Mouse (Mus musculus) R1 (cell line): ENCODE data around the gene Ankrd44.

Source experiments
- DNase-seq: peaks from one replicate; pipeline ENCODE4 v3.0.0-alpha.2; 2018; ENCODE audit warnings: low read depth, low spot score

Ankrd44 gene

DNA sequence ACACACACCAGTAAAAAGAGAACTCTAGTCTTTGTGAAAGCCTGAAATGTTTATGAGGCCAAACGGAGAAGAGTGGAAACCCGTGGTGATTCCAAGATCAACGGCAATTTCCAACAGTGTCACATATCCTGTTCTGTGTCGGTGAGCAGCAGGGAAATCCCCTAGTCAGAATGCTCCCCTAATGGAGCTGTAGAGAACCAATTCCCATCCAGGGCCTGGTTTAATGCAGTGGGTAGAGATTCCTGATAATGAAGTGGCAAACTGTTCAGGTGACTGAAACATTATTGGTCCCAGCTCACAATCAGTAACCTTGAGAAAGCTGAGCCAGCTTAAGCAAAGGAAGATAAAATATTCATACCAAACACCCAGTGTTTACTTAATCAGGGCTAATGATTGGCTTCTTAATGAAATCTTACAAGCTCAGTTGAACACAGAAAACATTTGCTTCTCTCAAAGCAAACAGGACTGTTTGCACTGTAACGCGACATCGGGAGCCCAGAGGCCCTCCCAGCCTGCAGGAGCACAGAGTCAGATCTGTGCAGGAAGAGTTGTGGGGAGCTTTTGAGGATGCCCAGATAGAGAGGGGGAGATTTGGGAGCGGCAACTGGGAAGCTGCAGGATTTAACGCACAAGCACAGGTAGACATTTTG is 110.9 kb downstream of the Ankrd44 start:
- DNase-seq: no peak

- no peak for DNase-seq
Measured at GRCm38 (mm10) chr1:54809811-54810549, 116.2 kb downstream of the Ankrd44 start.

DNA sequence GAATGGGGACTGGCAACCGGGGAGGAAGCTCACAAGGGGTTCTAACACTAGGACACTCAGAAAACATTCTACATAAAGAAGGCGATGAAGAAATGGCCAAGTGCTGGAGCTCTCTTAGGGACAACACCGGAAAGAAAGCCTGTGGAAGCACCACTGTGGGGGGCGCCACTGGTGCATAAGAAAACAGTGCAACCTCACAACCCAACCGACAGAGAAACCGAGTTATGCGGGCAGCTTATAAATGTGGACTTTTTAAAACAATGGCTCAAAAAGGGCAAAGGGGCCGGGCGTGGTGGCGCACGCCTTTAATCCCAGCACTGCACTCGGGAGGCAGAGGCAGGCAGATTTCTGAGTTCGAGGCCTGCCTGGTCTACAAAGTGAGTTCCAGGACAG is 117.1 kb downstream of the Ankrd44 start:
- no peak for DNase-seq

DNA sequence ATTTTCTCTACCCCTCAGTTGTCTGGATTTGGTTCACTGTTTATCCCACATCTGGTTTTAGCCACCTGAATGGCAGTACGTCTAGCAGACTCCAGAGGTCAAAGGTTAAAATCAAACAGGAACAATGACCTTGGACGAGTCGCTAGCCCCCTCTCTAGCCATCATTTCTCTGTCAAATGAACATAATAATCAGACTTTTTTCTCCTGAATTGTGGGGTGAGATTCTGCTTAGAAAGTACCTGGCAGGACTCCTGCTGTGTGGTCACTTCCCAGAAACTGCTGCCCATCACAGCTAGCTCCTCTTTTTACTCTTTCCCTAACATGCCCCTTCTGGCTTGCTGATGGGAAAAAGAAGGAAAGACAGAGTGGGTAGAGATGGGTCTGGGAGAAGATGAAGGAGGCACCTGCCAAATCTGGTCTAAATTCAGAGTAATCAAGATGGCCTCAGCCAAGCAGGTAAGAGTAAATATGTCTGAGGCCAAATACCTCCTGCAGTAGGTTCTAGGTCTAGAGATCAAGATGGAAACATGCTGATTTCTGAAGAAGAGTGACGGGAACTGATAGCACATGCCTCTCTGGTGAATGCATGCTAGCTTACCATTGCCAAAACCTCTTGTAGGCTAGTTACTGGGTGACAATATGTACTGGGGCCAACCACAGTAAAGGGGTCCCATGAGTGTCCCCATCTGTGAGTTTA is 117.6 kb downstream of the Ankrd44 start:
- DNase-seq: peak; percentile 20

DNA sequence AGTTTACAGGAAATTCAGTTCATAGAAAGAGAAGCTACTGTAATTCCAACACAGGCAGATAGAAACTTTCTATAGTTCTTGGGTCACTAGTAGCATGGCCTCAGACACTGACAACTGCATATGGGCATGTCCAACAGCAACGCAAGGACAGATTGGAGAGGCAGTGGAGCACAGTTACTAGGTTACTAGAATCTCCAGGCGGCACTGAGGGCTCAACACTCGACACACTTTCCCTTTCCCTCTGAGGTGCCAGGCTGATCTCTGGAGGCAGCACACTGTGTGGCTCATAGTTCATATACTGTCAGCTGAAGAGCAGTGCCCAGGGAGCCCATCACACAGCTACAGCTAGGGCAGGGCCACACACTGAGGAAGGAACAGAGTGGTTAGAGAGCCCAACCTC is 118.4 kb downstream of the Ankrd44 start:
- no peak for DNase-seq

DNA sequence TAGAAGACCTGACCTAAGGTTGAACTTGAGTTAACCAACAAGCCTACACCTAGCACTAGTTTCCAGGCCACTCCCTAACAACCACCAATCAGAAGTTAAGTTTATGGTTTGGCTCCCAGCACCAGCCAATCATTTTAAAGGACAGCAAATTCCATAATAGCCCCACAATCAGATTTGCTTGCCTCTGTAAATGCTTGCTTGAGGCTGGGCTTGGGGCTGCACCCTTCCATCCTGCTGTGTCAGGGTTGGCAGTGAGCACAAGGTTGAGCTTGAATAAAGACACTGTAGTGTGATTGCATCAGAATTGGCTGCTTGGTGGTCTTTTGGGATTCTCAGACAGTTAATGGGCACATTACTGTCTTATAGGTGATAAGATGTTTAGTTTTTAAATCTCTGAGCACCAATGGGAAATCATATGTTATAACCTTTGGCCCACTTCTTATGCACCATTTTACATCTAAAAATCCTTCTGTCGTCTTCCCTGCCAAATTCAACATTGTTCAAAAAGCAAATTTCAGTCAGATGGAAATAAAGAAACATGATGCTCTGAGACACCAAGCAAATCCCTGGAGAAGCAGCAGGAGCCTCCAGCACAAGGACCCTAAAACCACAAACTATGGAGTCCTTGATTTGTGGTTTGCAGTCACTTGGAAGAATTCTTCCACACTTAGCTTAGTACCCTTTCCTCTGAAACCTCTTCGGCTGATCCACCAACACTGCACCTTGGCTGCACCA is 119.9 kb downstream of the Ankrd44 start:
- peak; percentile 46 for DNase-seq

- DNase-seq: no peak
Measured at GRCm38 (mm10) chr1:54804406-54804805, 121.8 kb downstream of the Ankrd44 start.

GRCm38 (mm10) chr1:54802703-54803102 is 123.5 kb downstream of the Ankrd44 start:
- no peak for DNase-seq

GRCm38 (mm10) chr1:54801256-54801655 is 124.9 kb downstream of the Ankrd44 start:
- no peak for DNase-seq

DNA sequence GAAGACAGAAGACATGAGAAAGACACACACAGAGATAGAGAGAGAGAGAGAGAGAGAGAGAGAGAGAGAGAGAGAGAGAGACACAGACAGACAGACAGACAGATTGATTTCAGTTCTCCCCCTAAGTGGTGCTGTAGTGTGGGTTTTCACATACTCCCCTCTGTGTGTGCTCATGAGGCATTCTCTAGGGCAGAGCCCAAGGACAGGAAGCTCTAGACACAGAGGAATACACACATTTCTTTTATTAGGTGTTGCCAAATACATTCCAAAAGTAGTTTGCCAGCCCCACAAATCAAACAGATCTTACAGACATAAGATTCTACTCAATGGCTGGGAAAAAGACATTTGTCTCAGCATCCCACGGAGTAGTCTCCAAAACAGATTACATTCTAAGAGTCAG is 126.8 kb downstream of the Ankrd44 start:
- no peak for DNase-seq

DNA sequence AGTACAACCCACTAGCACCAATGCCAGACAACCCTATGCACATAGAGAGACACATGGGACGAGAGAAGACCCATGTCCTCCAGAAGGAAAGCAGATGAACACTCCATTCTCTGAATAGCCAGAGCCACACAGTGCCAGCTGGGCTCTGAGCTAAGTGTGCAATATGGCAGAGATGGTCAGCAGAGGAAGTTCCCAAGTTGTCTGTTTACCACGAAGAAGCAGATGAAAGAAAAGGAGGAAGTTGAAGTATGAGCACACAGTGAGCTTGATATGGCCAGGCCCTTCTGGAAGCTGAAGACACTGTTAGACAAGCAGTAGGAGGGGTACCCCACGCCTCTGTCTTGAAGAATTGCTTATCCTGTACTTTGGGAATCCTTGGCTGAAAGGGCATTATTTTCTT is 127.8 kb downstream of the Ankrd44 start:
- no peak for DNase-seq

- no peak for DNase-seq
Measured at GRCm38 (mm10) chr1:54794709-54795108, 131.5 kb downstream of the Ankrd44 start.

GRCm38 (mm10) chr1:54791406-54791805 is 134.8 kb downstream of the Ankrd44 start:
- peak; percentile 57 for DNase-seq

- DNase-seq: no peak
Measured at GRCm38 (mm10) chr1:54789327-54789960, 136.7 kb downstream of the Ankrd44 start.

- DNase-seq: no peak
Measured at GRCm38 (mm10) chr1:54788337-54788736, 137.8 kb downstream of the Ankrd44 start.

DNA sequence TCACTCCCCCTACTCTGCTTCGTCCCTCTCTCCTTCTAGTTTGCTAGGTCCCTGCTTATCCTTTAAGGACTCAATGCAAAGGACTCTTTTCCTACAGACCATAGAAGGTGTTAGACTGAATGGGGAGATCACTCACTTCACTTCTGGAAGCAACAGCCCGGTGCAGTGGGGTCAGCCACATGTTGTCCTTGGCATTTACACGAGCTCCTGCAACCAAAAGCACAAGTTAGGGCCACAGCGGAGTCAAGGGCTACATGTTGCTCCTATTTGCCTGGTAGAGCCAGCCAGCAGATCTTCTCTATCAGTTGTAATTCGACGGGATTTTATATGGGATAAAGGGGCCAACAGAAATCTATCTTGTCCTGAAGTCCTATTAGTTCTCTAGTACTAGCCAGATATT is 148.0 kb downstream of the Ankrd44 start:
- DNase-seq: no peak

GRCm38 (mm10) chr1:54777104-54777503 is 149.1 kb downstream of the Ankrd44 start:
- no peak for DNase-seq

DNA sequence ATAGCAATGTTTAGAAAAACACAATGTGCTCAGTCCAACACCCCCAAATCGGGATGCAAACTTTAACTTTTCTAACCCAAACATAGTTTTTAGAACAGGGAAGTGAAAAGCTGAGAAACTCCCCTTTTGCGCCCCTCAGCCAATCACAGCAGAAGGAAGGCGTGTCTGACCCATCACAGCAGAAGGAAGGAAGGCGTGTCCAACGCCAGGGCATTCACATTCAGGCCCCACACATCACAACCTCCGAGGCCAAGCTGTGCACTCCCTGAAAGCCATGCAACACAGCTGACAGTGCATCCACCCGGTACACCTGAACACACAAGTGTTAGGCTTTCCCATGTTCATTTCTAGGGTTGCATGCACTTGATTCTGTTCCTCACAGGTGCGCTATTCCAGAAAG is 150.1 kb downstream of the Ankrd44 start:
- DNase-seq: peak; percentile 64

GRCm38 (mm10) chr1:54772843-54773242 is 153.3 kb downstream of the Ankrd44 start:
- no peak for DNase-seq

DNA sequence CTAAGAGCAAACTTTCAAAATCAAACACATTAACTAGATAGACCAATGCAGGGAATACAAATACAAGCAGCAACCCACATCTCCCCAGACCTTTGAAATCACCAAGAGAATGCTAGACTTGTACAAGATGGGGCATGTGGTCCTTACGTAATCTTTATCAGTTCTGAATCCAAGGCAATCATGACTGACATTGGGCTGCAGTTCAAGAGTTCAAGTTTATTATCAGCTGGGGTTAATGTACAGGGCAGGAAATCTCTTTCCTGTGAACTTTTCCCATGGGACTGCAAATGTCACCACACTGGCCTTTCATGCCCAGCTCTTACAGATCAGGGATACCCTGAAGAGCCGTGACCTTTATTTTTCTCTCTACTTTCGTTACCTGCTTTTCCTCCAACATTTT is 154.7 kb downstream of the Ankrd44 start:
- DNase-seq: no peak

- no peak for DNase-seq
Measured at GRCm38 (mm10) chr1:54767221-54767620, 159.0 kb downstream of the Ankrd44 start.
